Mouse (Mus musculus): ENCODE data around the gene Gdf15.

DNA sequence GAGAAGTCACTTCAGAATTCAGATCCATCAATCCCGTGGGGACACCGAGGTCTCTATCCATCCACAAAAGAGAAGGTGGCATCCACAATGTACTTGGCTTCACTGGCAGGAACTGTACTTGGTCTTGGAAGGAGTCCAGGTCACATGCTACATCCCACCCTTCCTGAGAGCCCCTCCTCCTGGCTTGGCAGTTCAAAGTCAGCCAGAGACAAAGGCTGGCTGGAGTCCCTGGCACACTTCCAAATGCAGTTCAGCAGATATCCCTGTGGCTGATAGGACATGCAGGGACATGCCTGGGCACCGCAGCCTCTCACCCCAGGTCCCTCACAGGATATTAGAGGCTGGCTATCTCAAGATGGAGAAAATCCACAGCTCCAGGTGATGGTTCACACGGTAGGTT, 17.1 kb upstream of the Gdf15 start:
- TF ChIP-seq GATA1 (IDR thresholded peaks at IDR 0.05; ENCODE audit: low read length) (no peak), TAL1 (IDR thresholded peaks at IDR 0.05; ENCODE audit: low read length) (no peak)
